Mouse (Mus musculus): ENCODE measurements at regions not wholly inside any gene's neighbourhood (a gene's known extent, or its start where the extent isn't known, plus 50 kb on each side); places are given as distances from the start of the nearest gene placed in this dataset.

- no peak for TF ChIP-seq CTCF (IDR thresholded peaks at IDR 0.05; ENCODE audit: low read depth)
These were observed 192.4 kb upstream of the Tenm3 start for GRCm38 (mm10) chr8:49035970-49036700.

DNA sequence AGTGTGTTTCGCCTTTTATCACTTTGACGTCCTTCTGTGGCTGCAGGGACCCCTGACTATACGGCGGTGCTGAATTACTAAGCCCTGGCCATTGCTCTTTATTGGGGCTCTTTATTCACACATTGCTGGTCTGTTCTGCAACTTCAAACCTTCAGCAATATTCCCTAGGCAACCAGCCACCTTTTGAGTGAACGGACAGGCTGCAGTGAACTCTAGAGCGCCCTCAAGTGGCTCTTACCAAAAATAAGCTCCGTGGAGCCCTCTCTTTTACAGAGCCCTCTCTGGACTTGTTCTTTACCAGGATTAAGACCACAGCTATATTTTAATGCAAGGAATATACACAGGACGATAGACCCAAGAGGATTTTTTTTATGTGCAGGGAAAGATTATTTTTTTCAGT lies 191.8 kb upstream of the Tenm3 start:
- H3K9ac ChIP-seq (ENCODE audit: low read depth, low read length) = no peak overlapping the region
- ATAC-seq = no peak
- WGBS = 39% methylated on average over 8 of the region's 8 CpGs

More at GRCm38 (mm10) chr8:49035970-49036700, 192.4 kb upstream of the Tenm3 start:
- Histone ChIP-seq H3K4me3 (ENCODE audit: low read depth, low read length) (no peak overlapping the region), H3K4me1 (replicated peaks; ENCODE audit: control insufficient read depth, insufficient read depth, low read length) (no peaks in the 10 kb centered on the region), H3K27me3 (replicated peaks; ENCODE audit: control insufficient read depth, insufficient read depth, low read length) (no peaks in the 10 kb centered on the region), H3K36me3 (ENCODE audit: control insufficient read depth, insufficient read depth) (no peaks in the 10 kb centered on the region), H3K9me3 (ENCODE audit: control insufficient read depth) (no peaks in the 10 kb centered on the region), H3K9ac (ENCODE audit: low read depth, low read length) (no peak overlapping the region), H3K27ac (ENCODE audit: low read depth, low read length) (no peak overlapping the region), H3K4me2 (replicated peaks; ENCODE audit: low read depth) (no peak overlapping the region)
- 81% methylated on average over 5 of the region's 5 CpGs for WGBS
- no peak for ATAC-seq

GRCm38 (mm10) chr8:49030255-49030654 lies 186.5 kb upstream of the Tenm3 start:
- Histone ChIP-seq H3K4me1 (replicated peaks; ENCODE audit: control insufficient read depth, insufficient read depth, low read length) (no peaks in the 10 kb centered on the region), H3K4me3 (ENCODE audit: low read depth, low read length) (no peak overlapping the region), H3K9me3 (ENCODE audit: control insufficient read depth) (no peaks in the 10 kb centered on the region), H3K27me3 (replicated peaks; ENCODE audit: control insufficient read depth, insufficient read depth, low read length) (no peaks in the 10 kb centered on the region), H3K36me3 (ENCODE audit: control insufficient read depth, insufficient read depth) (no peaks in the 10 kb centered on the region), H3K9ac (ENCODE audit: low read depth, low read length) (no peak overlapping the region), H3K27ac (ENCODE audit: low read depth, low read length) (no peak overlapping the region), H3K4me2 (replicated peaks; ENCODE audit: low read depth) (no peak overlapping the region)
- TF ChIP-seq CTCF (IDR thresholded peaks at IDR 0.05; ENCODE audit: low read depth) = no peak
- 80% methylated on average over 5 of the region's 5 CpGs for WGBS
- no peak for ATAC-seq

More for the DNA sequence above, 191.8 kb upstream of the Tenm3 start:
- Histone ChIP-seq H3K4me3 (ENCODE audit: low read depth, low read length) (no peak overlapping the region), H3K4me1 (replicated peaks; ENCODE audit: control insufficient read depth, insufficient read depth, low read length) (no peaks in the 10 kb centered on the region), H3K27ac (ENCODE audit: low read depth, low read length) (no peak overlapping the region), H3K4me2 (replicated peaks; ENCODE audit: low read depth) (no peak overlapping the region), H3K36me3 (ENCODE audit: control insufficient read depth, insufficient read depth) (no peaks in the 10 kb centered on the region), H3K27me3 (replicated peaks; ENCODE audit: control insufficient read depth, insufficient read depth, low read length) (no peaks in the 10 kb centered on the region), H3K9me3 (ENCODE audit: control insufficient read depth) (no peaks in the 10 kb centered on the region)
- TF ChIP-seq CTCF (IDR thresholded peaks at IDR 0.05; ENCODE audit: low read depth) = peak; percentile 71

GRCm38 (mm10) chr8:49017741-49018140 lies 174.0 kb upstream of the Tenm3 start:
- 94% methylated on average over 3 of the region's 3 CpGs for WGBS
- ATAC-seq = no peak

DNA sequence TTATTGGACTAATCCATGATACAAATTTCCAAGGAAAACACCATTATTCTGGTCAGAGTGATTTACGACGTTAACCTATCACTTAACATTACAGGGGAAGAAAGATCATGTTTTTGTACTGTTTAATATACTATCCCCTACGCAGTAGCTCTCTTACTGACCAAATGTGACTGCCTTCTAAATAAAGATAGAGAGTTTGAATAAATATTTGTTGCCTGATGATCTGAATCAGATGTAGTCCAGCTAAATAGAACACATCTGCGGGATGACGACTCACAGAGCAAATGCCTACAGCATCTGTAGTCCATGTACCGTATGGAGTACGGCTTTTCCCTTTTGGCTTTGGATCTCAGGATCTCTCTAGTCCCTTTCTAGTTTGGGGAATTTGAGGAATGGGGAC lies 171.9 kb upstream of the Tenm3 start:
- H3K27me3 ChIP-seq (replicated peaks; ENCODE audit: control insufficient read depth, insufficient read depth, low read length) = no peaks in the 10 kb centered on the region
- TF ChIP-seq CTCF (IDR thresholded peaks at IDR 0.05; ENCODE audit: low read depth) = no peak
- ATAC-seq = no peak

More at GRCm38 (mm10) chr8:49017741-49018140, 174.0 kb upstream of the Tenm3 start:
- Histone ChIP-seq H3K4me2 (replicated peaks; ENCODE audit: low read depth) (no peak overlapping the region), H3K36me3 (ENCODE audit: control insufficient read depth, insufficient read depth) (no peaks in the 10 kb centered on the region), H3K27me3 (replicated peaks; ENCODE audit: control insufficient read depth, insufficient read depth, low read length) (no peaks in the 10 kb centered on the region), H3K9me3 (ENCODE audit: control insufficient read depth) (no peaks in the 10 kb centered on the region), H3K4me1 (replicated peaks; ENCODE audit: control insufficient read depth, insufficient read depth, low read length) (no peaks in the 10 kb centered on the region), H3K4me3 (ENCODE audit: low read depth, low read length) (no peak overlapping the region), H3K27ac (ENCODE audit: low read depth, low read length) (no peak overlapping the region), H3K9ac (ENCODE audit: low read depth, low read length) (no peak overlapping the region)
- TF ChIP-seq CTCF (IDR thresholded peaks at IDR 0.05; ENCODE audit: low read depth) = no peak

GRCm38 (mm10) chr8:49015200-49015599 lies 171.4 kb upstream of the Tenm3 start:
- no peak overlapping the region for H3K4me2 ChIP-seq (replicated peaks; ENCODE audit: low read depth)
- no peaks in the 10 kb centered on the region for H3K27me3 ChIP-seq (replicated peaks; ENCODE audit: control insufficient read depth, insufficient read depth, low read length)
- no peak overlapping the region for H3K4me3 ChIP-seq (ENCODE audit: low read depth, low read length)
- WGBS = 41% methylated on average over 8 of the region's 8 CpGs
- H3K4me1 ChIP-seq (replicated peaks; ENCODE audit: control insufficient read depth, insufficient read depth, low read length) = no peaks in the 10 kb centered on the region
- no peak overlapping the region for H3K9ac ChIP-seq (ENCODE audit: low read depth, low read length)
- H3K36me3 ChIP-seq (ENCODE audit: control insufficient read depth, insufficient read depth) = no peaks in the 10 kb centered on the region
- no peak for ATAC-seq
- no peaks in the 10 kb centered on the region for H3K9me3 ChIP-seq (ENCODE audit: control insufficient read depth)
- no peak overlapping the region for H3K27ac ChIP-seq (ENCODE audit: low read depth, low read length)
- no peak for TF ChIP-seq CTCF (IDR thresholded peaks at IDR 0.05; ENCODE audit: low read depth)

More for the DNA sequence above, 171.9 kb upstream of the Tenm3 start:
- H3K36me3 ChIP-seq (ENCODE audit: control insufficient read depth, insufficient read depth) = no peaks in the 10 kb centered on the region
- H3K4me2 ChIP-seq (replicated peaks; ENCODE audit: low read depth) = no peak overlapping the region
- no peak overlapping the region for H3K27ac ChIP-seq (ENCODE audit: low read depth, low read length)
- no peak overlapping the region for H3K9ac ChIP-seq (ENCODE audit: low read depth, low read length)
- H3K4me1 ChIP-seq (replicated peaks; ENCODE audit: control insufficient read depth, insufficient read depth, low read length) = no peaks in the 10 kb centered on the region
- 66% methylated on average over 7 of the region's 7 CpGs for WGBS
- H3K4me3 ChIP-seq (ENCODE audit: low read depth, low read length) = no peak overlapping the region
- H3K9me3 ChIP-seq (ENCODE audit: control insufficient read depth) = no peaks in the 10 kb centered on the region
